Mouse (Mus musculus) B cell, adult 2 months (primary cell): ENCODE measurements at regions not wholly inside any gene's neighbourhood (a gene's known extent, or its start where the extent isn't known, plus 50 kb on each side); places are given as distances from the start of the nearest gene placed in this dataset.

Experiments
- DNase-seq, 2 experiments: peaks; one replicate each; pipeline ENCODE4 v3.0.0; 2022

DNA sequence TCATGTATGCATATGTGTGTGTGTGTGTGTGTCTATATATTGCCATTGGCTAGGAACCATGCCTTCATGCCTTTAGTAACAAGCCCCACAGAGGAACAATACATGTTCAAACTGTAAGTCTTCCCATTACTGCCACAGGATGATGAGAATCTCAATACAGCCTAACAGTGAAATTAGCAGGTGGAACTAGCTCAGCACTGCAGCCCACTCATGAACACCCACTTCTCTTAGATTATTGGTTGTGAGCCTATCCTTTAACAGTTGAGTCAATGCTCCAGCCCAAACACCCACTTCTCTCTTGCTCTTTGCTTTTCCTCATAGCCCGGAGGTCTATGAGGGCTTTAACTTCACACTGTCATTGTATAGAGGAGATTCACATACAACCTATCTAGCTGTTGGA lies 287.5 kb upstream of the Plxna2 start:
- no peak for DNase-seq

DNA sequence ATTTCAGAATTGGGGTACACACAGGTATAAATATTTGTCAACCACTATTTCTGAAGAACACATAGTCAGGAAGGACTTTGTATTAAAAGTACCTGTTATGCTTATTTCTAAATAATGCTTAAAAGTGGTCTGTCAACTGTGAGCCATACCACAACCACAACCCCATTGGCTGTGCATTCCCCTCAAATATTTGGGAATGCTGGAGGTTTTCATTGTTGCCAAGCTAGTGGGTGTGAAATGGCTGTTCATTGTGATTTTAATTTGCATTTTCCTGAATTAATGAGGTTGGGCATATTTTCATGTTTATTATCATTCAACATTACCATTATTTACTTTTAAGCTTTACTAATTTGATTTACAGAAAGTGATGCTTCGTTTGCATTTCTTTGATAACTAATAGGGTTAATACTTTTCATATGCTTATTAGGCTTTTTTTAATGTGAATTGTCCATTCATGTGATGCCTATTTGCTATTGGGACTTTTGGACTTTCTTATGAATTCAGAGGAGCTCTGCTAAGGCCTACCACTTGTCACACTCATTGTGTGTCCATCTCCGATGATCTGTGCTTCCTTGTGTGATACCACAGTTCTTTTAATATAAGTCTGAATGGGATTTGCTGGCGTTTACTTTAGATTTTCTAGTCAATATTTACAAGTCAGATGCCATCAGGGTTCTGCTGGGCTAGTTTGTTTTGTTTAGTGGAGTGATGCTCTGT lies 297.5 kb upstream of the Plxna2 start:
- no peak for DNase-seq

DNA sequence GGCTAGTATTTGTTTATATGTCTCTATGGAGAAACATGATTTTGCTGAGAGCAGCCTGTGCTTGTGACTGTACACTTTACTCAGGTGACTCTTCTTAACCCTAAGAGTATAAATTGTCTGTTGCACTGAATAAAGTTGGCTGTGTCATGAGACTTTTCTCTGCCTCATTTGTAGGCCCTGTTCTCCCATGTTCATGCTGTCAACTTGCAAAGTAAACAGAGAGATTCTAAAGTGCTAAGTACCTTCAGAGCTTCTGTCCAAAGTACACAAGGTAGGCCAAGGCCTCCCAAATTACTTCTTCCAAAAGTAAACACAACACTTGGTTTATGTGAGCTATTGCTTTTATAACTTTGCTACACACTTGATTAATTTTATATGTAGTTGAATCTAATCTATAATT lies 299.7 kb upstream of the Plxna2 start:
- DNase-seq, result no peak

DNA sequence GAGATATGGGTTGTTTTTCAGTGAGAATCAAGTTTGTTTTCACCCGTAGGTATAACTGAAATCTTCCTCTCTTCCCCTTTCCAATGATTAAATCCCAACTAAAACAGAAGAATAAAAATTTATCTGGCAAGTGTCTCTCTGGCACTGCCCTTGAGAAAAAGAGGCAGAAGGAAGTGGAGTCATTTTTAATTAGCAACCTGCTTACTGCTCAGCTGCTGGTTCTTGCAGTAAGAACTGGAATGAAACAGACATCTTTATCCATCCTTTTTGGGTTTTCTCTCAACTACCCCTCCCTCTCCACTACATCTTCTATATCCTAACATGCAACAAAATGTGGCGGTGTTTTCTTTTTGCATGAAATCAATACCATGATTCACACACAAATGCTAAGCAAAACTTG lies 302.4 kb upstream of the Plxna2 start:
- DNase-seq, result no peak

DNA sequence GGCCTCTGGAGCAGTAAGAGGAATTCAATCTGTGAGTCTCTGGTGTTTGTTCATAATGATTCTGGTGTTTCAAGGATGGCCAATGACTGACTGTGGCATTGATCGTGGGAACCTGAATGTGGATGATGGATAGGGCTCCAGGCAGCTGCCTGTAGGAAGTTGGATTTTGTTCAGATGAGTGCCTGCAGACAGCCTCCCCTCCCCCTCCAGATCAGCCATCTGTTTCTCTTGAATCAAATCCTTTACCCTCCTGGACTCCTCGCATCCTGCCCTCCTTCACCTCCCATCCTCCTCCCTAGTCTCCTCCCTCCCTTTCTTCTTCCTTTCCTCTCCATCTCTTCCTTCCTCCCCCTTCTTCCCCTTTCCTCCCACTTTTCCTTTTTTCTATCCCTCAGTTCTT lies 307.6 kb upstream of the Plxna2 start:
- DNase-seq, result no peak

DNA sequence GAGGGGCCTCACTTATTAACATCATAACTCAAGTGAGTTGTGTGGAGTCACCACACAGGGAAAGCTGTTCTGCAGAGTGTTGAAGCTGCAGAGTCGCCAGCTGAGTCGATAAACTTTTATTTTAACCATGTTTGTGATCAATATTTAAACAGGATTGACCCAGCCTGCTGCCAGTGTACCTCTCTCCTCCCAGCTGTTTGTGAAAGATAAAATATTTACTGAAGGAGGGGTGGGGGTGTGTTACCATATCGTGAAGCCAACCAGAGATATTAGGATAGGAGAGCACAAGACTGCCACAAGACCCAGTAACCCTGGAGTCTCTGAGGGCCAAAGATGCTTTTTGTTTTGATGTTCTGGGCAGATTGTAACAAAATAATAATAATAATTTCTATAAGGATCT lies 309.4 kb upstream of the Plxna2 start:
- no peak for DNase-seq

DNA sequence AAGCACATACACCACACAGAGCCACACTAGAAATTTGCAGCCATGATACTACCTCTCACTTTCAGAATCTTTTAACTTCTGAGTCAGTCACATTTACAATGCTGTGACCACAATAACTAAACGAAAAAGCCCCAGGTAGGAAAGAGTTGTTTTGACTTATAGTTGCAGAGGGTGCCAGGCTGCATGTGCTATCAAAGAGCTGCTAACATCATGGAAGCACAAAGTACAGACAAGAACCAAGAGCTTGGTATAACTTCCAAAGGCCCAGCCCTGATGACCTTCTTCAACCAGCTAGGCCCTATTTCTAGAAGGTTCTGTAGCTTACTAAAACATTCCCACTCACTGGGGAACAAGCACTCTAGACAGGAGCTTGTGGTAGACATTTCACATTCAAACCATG lies 314.1 kb upstream of the Plxna2 start:
- no peak for DNase-seq

DNA sequence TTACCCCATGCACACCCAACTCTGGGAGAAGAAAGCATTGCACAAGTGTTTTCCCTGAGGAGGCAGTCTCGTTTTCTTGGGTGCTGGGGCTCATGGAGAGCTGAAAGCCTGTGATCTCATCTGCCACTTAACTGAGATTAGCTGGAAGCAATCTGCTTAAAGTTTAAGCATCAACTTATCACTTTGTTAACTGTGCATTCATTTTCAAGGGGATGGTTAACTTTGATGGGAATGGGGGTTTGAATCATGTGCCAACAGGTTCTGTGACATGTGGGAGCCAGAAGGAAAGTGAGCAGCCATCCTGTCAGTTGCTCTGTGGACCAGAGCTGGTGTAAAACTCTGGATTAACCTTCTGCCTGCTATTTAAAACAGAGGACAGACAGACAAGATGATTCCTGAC lies 315.2 kb upstream of the Plxna2 start:
- DNase-seq, result no peak

DNA sequence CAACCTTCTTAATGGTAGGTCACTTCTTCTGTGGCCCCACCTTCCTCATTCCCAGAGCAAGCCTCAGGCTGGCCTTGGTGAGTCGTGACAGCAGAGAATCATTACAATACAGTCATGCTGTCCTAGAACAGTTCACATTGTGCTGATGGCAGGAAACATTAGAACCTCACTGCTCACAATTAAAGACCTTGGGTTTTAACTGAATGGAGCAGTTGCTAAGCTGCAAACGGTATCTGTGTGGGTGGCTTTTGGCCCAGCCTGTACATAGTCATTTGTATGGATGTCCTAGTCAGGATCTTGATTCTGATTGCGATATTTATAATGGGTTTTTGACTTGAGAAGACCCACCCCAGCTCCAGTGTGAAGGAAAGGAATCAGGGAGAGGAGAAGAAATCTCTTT lies 336.1 kb upstream of the Plxna2 start:
- DNase-seq, result no peak

DNA sequence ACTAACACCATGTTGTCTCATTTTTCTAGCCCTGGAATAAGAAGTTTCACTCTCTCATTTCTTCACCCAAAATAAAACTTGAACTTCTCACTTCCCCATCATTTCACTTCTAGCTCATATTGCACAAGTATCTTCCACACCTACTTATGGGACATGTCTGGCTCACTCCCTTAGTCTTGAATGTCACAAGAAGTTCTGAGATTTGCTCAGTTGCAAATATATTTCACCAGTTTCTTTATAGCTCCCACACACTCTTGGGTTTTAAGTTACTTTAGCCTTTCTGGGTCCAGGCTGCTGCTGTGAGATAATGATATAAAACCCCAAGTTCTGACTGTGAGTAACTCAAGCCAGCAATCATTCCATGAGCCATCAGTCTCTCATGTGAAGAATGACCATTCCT lies 350.0 kb upstream of the Plxna2 start:
- no peak for DNase-seq

DNA sequence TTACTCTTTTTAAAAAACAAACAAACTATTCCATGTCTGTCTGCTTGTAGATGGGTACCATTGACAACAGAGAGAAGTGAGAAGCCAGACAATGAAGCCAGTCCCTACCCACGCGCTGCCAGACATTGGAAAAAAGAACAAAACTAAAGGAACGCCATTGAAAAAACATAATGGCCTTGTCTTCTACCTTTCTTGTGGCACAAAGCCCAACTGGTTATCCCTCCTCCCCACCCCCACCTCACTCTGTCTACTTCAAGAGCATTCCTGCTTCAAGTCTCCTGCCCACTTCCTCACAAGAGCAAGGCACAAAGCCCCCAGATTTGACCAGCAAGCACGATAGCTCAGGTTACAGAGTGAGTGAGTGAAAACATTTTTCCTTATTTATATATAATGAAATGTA lies 355.6 kb upstream of the Plxna2 start:
- DNase-seq, result no peak

DNA sequence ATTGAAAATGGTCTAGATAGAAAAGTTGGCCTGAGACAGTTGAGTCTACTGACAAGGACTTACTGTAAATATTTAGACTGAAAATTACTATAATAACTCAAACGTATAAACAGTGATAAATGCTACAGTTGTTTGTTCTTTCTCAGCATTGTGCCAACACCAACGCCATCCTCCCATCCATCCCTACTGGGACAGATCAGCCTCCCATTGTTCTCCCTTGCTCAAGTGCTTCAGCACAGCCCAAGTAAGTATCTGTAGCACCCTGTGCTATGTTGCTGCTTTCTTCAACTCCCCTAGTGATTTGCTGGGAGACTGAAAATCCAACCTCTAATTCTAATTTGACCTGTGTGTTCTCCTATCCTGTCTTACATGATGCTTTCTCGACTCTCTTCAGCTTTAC lies 358.1 kb upstream of the Plxna2 start:
- no peak for DNase-seq

DNA sequence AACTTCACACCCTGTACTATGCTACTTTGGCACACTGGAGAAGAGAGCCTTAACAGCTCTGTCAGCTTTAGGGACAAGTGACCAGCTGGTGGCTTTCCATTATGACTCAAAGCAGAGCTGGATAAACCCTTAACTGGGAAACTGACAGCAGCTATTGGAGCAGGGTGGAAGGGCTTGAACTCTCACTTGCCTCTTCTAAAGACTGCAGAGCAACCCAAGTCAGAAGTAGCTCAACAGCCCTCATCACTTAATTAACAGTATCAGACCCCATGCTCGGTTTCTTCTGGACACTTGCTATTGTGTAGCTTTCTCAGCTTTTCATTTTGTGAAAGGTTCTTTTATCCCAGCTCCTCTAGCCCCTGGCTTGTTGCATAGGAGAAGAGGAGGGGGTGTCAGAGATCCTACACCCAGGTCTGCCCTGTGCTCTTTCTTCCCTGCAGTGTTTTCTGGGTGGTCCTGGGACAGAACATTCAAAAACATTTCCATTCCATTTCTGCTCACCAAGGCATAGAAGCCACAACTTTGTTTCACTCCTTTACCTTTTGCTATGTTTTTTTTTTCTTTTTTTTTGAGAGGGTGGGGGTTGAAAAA lies 373.1 kb upstream of the Plxna2 start:
- no peak for DNase-seq

DNA sequence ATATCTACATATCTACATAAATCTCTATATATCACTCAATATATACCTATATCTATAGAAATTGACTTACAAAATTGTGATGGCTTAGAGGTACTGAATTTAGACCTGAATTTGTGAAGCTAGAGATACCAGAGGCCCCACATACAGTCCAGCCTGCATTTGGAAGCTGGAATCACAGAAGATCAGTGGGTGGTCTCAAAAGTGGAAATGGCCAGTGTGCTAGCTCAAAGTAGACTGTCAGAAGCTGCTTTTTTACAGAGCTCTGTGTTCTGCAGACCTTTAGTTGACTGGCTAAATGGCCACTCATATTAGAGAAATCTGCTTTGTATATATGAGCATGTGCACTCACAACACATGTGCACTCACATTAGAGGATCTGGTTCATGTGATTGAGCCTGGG lies 376.9 kb upstream of the Plxna2 start:
- DNase-seq, result no peak

DNA sequence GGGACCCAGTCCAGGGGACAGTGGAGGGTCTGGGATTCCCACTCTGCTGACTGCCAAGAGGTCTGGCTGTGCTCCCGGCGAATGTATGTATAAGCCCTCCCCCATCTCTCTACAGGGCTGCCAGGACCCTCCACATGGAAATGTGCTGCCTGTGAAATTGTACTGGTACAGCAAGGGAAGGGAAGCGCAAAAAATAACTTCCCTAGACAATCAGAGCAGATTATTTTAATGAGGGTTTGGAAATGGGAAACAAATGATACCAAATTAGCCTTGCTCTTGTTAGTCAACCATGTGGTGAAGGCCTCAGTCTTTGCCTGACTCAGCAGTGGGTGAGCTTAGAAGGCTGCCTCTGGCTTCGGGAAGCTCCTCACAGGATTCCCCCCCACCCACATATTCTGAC lies 386.8 kb upstream of the Plxna2 start:
- DNase-seq, result no peak

DNA sequence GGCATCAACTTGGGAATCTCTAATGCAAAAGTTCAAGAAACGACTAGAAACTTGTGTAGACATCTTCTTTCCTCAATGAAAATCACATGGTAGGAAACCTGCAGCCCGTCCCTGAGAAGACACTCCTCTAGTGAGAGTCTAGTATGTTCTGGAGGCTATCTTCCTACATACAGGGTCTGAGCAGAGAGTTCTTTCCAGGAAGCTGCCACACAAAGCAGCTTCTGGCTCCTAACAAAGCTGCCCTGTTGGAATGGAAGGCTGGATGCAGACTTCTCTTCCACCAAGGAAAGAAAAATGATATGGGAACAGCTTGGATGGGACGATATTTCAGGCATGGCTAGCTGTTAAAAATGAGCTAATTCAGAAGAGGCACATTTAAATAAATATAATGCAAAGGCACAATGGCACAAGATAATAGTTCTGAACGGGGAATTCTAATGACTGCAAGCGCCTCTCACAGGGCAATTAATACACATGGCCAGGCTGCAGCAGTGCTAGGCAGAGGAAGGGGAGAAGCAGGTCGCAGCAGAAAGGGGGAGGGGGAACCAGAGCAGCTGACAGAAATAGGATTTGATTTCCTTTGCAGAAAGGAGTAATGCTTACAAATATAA lies 391.4 kb upstream of the Plxna2 start:
- no peak for DNase-seq

DNA sequence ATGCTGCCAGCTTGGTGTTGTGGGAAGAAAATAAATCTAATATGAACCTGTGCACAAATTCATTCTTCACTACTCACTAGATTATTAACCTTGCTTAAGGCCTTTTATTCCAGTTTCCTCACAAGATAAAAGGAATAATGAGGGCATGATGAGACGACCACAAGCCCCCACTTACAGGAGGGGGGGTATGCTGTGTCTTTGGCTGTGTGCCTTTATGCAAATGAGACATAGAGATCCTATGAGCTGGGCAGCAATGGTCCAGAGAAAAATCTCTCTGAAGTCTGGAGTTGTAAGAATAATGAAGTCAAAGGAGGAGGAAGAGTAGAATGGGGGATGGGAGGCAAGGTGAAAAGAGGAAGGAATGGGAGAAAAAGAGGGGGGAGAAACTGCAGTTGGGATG lies 392.2 kb upstream of the Plxna2 start:
- DNase-seq, result no peak

DNA sequence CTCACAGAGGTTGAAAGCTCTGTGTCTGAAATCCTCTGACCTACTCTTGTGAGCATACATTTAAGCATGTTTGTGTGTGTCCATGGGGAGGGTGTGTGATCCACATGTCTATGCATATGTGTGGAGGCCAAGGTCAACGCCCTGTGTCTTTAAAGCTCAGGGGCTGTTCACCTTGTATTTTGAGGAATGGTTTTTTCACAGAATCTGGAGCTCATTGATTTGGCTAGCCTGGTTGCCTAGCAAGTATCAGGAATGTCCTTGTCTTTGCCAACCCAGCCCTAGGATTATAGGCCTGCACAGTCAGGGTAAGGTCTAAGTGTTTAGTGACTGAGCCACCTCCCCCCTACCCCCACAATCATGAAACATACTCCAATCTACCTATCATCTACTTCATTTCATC lies 394.0 kb upstream of the Plxna2 start:
- DNase-seq, result no peak

DNA sequence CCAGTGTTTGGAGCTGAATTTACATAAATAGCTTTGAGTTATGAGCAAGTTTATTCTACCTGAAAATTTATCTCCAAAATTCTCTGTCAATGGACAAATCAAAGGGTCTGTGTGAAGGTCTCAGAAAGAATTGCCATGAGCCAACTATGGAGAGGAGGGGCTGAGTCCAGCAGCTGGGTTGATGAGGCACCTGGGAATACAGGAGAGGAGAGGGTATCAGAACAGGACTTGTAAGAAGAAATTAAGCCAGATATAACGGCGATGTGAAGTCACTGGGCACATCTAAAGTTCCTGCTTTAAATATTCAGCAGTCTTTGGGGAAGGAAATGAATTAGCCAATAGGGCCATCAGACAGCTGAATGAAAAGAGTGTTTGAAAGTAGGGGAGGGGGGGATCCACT lies 394.4 kb upstream of the Plxna2 start:
- no peak for DNase-seq

DNA sequence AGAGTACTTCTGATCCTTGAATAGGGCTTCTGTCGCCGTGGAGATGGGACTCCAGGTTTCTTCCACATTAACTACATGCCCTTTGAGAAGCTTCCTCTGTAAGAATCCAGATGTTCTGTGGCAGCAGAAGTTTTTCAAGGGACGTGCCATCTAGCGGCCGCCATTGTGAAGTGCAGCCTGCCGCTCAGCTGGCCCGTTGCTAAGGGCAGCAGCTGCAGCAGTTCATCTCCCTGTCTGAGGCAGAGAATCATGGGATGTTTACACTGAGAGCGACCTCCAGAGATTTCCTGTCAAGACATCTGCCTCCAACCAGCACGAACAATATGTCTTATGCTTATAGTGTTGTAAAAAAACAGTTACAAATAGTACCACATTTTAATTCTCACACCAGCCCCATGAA lies 395.0 kb upstream of the Plxna2 start:
- DNase-seq, result peak; percentile 1 to 5

DNA sequence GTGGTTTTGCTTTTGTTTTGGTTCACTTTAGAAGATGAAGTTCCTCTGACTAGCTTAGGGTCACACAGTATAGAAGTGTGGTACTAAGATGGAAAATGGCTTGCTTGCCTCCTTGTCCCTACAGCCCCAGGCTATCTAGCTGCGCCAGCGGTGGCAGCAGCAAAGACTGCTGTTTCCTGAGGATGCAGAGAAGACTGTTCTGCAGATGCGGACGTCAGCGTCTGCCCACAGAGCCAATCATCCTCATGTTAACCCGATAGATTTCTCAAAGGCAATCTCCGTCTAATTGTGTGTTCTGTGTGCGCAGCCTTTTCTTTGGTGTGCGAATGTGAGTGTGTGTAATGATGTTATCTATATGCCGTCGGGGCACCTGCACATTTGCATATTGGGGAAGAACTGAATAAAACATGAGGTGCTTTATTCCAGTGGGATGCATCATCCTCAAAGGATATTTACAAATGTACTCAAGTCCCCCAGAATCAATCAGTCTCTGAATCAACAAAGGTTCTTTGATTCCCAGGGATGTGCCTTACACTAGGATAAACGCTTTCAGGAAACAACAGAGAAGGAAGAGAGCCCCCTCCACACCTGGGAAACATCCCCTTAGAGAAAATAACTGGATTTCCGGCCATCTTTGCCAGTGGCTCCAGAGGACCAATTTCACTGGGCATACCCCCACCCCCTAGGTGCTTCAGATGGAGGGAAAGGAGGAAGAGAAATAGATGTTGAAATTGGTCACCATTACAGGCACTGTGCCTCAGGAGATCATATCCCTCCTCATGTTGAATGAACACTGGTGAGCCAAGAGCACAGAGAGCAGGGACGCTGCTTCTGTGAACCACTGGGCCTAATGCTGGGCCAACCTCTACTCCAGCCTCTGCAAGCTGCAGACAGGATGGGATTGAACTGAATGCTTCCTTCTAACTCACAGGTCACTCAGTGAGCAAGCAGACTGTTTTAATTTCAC lies 409.7 kb upstream of the Plxna2 start:
- DNase-seq, result no peak

DNA sequence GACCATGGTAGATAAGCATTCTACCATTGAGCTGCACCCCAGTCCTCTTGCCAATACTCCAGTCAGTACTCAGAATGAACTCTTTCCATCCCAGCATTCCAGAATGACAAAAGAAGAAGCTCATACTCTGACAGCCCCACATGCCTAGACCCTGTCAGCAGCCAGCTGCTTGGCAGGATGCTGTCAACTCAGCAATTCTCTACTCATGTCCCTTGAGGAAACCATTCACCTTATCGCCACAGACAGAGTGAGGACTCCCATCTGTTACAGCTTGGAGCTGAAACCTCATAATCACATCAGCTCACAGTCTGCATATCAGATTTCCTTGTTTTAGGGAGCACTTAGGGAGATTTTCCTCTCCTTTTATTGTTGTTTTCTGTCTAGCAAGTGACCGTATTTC lies 420.5 kb upstream of the Plxna2 start:
- no peak for DNase-seq

DNA sequence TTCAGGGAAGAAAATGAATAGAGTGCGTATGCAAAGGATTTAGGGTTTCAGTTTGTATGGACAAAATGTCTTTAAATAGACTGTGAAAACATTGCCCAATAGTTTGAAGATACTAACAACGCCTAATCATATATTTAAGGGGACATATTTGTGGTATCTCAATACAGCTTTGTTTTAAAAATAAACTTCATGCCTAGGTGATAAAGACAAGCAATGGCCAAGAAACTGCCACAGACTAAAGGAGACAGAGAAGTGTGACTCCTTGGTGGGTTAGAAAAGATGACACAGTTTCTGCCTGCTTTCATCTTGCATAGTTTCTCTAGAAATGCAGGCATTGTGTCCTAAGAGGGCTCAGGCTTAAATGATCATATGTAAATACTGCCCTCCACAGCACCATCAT lies 435.7 kb upstream of the Plxna2 start:
- no peak for DNase-seq

DNA sequence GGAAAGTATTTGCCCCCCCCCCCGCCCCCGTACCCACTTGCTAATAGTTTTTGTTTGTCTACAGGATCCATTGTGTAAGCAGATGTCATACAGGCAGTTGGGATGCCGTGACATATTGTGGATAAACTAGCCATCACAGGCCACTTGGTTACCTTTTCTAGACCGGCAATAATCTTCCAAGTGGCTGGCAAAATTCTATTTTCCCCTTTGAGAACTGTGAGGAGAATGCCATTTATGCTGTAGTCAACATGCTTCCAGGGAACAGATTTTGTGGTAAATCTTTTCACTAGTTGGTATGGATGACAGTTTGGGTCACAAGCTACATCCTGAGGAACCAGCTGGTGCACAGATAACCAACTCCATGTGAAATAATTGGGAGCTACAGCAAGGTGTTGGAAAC lies 456.5 kb upstream of the Plxna2 start:
- DNase-seq, result no peak
